Mouse (Mus musculus) liver, embryonic 16.5 days (tissue): ENCODE measurements around the gene Tmprss11c. TPM values are rescaled to one million over a fixed set of nuclear protein-coding genes. Genes with fewer than 3 reads are reported as not detected.
"Not testable (repeated sequence)": the region's sequence is repeated elsewhere in the genome, so short reads cannot be mapped to it uniquely, and the experiment has no call there.

Source experiments
- ATAC-seq: fragments of 200-750 bp; cut with Nextera tagmentation; 2 replicates; pipeline ENCODE4 v1.8.0; 2017; ENCODE audit warnings: low read depth, mild to moderate bottlenecking, moderate number of reproducible peaks, moderate library complexity
- H3K27ac ChIP-seq: fragments of 300-500 bp; sonication (generic); 2 replicates; pipeline ENCODE4 v1.5.1; 2014; ENCODE audit warnings: mild to moderate bottlenecking, low read length
- H3K27me3 ChIP-seq: fragments of 300-500 bp; sonication (generic); 2 replicates; pipeline ENCODE4 v1.6.1; 2014; ENCODE audit warnings: low read depth, low read length, mixed read lengths; ENCODE audit not compliant: control insufficient read depth, insufficient read depth
- H3K36me3 ChIP-seq: fragments of 300-500 bp; sonication (generic); 2 replicates; pipeline ENCODE4 v1.6.1; 2014; ENCODE audit warnings: mild to moderate bottlenecking; ENCODE audit not compliant: control insufficient read depth, insufficient read depth
- H3K4me1 ChIP-seq: fragments of 300-500 bp; sonication (generic); 2 replicates; pipeline ENCODE4 v1.6.1; 2014; ENCODE audit warnings: low read depth, low read length, mixed read lengths; ENCODE audit not compliant: control insufficient read depth
- H3K4me2 ChIP-seq: fragments of 300-500 bp; sonication (generic); 2 replicates; pipeline ENCODE4 v1.6.1; 2014; ENCODE audit warnings: low read depth, low read length, mixed read lengths
- H3K4me3 ChIP-seq: fragments of 300-500 bp; sonication (generic); 2 replicates; pipeline ENCODE4 v1.5.1; 2014; ENCODE audit warnings: low read depth, mild to moderate bottlenecking, low read length
- H3K9ac ChIP-seq: fragments of 300-500 bp; sonication (generic); 2 replicates; pipeline ENCODE4 v1.6.1; 2014; ENCODE audit warnings: low read depth, low read length
- H3K9me3 ChIP-seq: fragments of 300-500 bp; sonication (generic); replicated peaks from 2 replicates; pipeline ENCODE4 v1.6.1; 2016; ENCODE audit warnings: low read length; ENCODE audit not compliant: control insufficient read depth
- WGBS: fragments of 180-500 bp; shearing (Covaris S2); extraction: QIAGEN DNeasy Blood & Tissue Kit; methylation state at CpG from one replicate; pipeline ENCODE4 v1.1.7; 2014; ENCODE audit not compliant: insufficient replicate concordance; 5-methylcytosine and 5-hydroxymethylcytosine counted together
- polyA plus RNA-seq: library from polyadenylated mRNA; unstranded; fragments of >200 nt; fragmentation: Nextera tagmentation; extraction: Ambion mirVana; gene quantifications from 2 replicates; pipeline ENCODE4 v1.2.1, GENCODE M21; 2015

Tmprss11c gene
- not detected in 2 replicates for polyA plus RNA-seq

DNA sequence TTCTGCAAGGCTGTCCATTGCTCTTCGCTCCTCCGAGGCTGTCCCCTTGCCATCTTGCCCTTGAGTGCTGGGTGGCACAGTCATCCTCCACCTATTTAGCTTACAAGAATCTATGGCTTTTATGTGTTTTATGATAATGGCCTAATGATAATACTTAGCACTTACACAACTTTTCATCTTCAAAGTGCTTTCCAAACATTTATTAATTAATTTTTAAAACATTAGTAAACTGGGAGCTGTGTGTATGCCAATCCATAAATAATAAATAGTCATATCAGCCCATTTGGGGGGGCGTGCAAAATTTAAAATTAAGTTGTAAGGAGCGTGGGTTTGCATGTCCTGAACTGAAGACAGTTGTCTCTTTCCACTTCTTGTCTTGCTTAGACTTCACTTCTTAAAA is at the start of gene Tmprss11c:
Gene Tmprss11c, minus strand, starts transcription at position 101 of the 400 bp plus-strand sequence.
- Histone ChIP-seq H3K4me3 (no peak within 1 kb of the TSS), H3K27me3 (no peaks in the 10 kb centered on the region), H3K9me3 (no peaks in the 10 kb centered on the region), H3K27ac (no peak within 1 kb of the TSS), H3K36me3 (no peaks in the 10 kb centered on the region), H3K4me1 (no peaks in the 10 kb centered on the region), H3K4me2 (no peak within 1 kb of the TSS), H3K9ac (no peak within 1 kb of the TSS)
- ATAC-seq: no peak
- 60% methylated on average over 4 of the region's 4 CpGs for WGBS

DNA sequence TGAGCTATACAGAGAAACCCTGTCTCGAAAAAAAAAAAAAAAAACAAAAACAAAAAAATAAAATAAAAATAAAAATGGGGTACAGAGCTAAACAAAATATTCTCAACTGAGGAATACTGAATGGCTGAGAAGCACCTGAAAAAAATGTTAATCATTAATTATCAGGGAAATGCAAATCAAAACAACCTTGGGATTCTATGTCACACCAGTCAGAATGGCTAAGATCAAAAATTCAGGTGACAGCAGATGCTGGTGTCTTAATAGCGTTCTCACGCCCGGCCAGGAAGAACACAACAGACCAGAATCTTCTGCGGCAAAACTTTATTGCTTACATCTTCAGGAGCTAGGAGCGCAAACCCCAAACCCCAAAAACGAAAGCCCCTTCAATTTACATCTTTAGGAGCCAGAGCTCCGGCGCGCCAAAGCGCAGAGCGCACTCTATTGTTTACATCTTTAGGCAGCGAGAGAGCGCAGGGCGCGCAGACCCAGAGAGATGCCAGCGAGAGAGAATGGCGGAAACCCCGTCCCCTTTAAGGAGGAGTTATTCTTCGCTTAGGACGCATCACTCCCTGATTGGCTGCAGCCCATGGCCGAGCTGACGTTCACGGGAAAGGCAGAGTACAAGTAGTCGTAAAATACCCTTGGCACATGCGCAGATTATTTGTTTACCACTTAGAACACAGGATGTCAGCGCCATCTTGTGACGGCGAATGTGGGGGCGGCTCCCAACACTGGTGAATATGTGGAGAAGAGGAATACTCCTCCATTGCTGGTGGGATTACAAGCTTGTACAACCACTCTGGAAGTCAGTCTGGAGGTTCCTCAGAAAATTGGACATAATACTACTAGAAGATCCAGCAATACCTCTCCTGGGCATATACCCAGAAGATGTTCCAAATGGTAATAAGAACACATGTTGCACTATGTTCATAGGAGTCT is 29.2 kb upstream of the Tmprss11c start:
- not testable (repeated sequence) for H3K9ac ChIP-seq, H3K4me2 ChIP-seq, H3K9me3 ChIP-seq, H3K27me3 ChIP-seq, H3K27ac ChIP-seq, H3K4me1 ChIP-seq, H3K36me3 ChIP-seq, ATAC-seq, H3K4me3 ChIP-seq
- 46% methylated on average over 25 of the region's 30 CpGs for WGBS

DNA sequence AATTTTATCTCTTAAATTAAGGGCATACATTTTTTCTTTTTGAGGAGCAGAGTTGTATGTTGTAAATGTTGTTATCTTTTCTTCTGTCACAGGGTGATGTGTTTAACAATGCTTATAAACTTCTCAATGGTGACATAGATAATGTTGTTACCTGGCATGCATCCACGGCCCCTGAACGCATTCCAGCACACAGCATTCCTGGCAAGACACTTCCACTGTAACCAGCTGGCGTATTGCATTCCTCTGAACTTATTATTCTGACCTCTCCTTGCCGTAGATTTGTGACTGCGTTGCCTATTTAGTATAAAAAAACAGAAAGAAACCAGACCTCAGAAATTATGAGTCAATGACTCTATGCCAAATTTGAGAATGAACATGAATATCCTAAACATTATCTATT is 17.0 kb upstream of the Tmprss11c start:
- H3K4me2 ChIP-seq: no peak overlapping the region
- H3K36me3 ChIP-seq: no peaks in the 10 kb centered on the region
- no peaks in the 10 kb centered on the region for H3K27me3 ChIP-seq
- H3K27ac ChIP-seq: no peak overlapping the region
- H3K9me3 ChIP-seq: no peaks in the 10 kb centered on the region
- WGBS: 55% methylated on average over 5 of the region's 5 CpGs
- H3K4me3 ChIP-seq: no peak overlapping the region
- no peak overlapping the region for H3K9ac ChIP-seq
- no peaks in the 10 kb centered on the region for H3K4me1 ChIP-seq
- no peak for ATAC-seq

DNA sequence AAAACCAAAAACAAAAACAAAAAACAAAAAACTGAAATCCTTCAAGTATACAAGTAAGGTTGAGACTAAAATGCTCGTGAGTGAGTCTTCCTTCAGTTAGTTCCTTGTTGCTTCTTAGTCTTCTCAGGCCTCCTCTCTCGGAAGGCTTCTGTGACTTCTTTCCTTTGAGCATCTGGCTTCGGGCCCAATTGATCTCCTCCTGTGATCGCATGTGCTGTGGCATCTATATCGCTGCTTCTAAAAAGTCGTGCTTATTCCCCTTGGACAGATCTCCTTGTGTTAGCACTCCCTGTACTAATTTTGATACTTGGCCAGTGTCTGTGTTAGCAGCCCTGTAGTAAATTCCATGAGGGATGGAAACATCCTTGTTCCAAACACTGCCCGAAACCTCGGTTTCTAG is 14.8 kb upstream of the Tmprss11c start:
- Histone ChIP-seq H3K27me3 (no peaks in the 10 kb centered on the region), H3K27ac (no peak overlapping the region), H3K4me2 (no peak overlapping the region), H3K4me1 (no peaks in the 10 kb centered on the region), H3K4me3 (no peak overlapping the region), H3K36me3 (no peaks in the 10 kb centered on the region), H3K9ac (no peak overlapping the region), H3K9me3 (no peaks in the 10 kb centered on the region)
- 65% methylated on average over 8 of the region's 8 CpGs for WGBS
- no peak for ATAC-seq

DNA sequence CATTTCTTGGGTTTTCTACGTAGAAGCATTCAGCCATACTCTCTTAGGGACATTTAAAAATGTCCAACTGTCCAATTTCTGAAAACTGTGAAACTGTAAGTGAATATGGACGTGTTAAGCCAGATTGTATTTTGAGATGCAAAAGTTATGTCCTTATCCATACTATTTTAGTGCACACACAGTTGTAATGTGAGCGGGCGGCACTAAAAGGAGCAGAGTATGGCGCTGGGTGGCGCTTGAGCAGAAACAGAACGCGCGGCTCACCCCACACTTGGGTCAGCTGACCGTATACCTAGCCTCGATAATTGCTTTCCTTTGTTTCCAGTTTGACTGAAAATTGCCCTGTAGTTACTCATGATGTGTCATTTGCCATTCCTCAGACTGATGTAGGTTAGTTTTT is 42.5 kb downstream of the Tmprss11c start:
- Histone ChIP-seq H3K27me3 (no peaks in the 10 kb centered on the region), H3K36me3 (no peaks in the 10 kb centered on the region), H3K9ac (no peak overlapping the region), H3K9me3 (no peaks in the 10 kb centered on the region), H3K4me3 (no peak overlapping the region), H3K27ac (no peak overlapping the region), H3K4me2 (no peak overlapping the region), H3K4me1 (no peaks in the 10 kb centered on the region)
- ATAC-seq: no peak
- WGBS: 75% methylated on average over 11 of the region's 11 CpGs

DNA sequence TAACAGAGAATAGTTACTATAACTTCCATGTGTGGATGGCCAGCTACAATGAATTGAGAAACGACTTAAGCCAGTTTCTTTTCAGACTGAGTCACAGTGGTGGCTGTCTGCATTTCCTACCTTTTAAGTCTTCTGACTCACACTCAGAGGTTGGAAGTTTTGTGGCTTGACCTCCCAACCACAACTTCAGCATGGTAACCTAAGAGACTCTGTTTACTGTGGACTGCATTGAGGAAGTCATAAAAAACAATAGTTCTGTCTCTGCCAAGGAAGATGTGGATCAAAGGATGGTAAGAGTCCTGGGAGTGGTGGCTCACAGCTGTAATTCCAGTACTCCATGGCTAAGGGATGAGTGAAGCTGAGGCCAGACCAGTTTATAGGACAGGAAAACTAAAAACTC is 44.2 kb downstream of the Tmprss11c start:
- 5% methylated on average over 1 of the region's 1 CpGs for WGBS
- Histone ChIP-seq H3K4me2 (no peak overlapping the region), H3K9me3 (no peaks in the 10 kb centered on the region), H3K27me3 (no peaks in the 10 kb centered on the region), H3K4me1 (no peaks in the 10 kb centered on the region), H3K9ac (no peak overlapping the region), H3K36me3 (no peaks in the 10 kb centered on the region), H3K4me3 (no peak overlapping the region), H3K27ac (no peak overlapping the region)
- ATAC-seq: no peak

DNA sequence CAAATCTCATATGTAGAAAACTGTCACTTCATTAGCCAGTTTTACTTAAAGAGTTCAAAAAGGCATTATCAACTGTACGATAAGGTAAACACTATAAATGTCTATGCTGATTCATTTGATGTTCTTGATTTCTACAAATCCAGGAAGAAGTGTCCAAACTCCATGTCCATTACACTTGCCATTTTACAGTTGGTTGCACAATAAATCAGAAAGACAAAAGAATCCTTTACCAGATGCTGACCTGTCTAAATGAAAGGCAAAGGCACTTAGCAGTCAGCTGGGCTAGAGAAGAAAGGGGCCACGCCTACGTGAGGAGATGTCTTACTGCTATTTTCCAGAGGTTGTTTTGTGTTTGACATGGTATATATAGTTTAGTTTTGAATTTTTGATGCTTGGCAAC is 44.8 kb downstream of the Tmprss11c start:
- H3K4me1 ChIP-seq: no peaks in the 10 kb centered on the region
- no peaks in the 10 kb centered on the region for H3K36me3 ChIP-seq
- H3K9me3 ChIP-seq: no peaks in the 10 kb centered on the region
- H3K27ac ChIP-seq: no peak overlapping the region
- H3K4me2 ChIP-seq: no peak overlapping the region
- H3K4me3 ChIP-seq: no peak overlapping the region
- no peaks in the 10 kb centered on the region for H3K27me3 ChIP-seq
- 64% methylated on average over 3 of the region's 3 CpGs for WGBS
- no peak overlapping the region for H3K9ac ChIP-seq
- ATAC-seq: no peak

DNA sequence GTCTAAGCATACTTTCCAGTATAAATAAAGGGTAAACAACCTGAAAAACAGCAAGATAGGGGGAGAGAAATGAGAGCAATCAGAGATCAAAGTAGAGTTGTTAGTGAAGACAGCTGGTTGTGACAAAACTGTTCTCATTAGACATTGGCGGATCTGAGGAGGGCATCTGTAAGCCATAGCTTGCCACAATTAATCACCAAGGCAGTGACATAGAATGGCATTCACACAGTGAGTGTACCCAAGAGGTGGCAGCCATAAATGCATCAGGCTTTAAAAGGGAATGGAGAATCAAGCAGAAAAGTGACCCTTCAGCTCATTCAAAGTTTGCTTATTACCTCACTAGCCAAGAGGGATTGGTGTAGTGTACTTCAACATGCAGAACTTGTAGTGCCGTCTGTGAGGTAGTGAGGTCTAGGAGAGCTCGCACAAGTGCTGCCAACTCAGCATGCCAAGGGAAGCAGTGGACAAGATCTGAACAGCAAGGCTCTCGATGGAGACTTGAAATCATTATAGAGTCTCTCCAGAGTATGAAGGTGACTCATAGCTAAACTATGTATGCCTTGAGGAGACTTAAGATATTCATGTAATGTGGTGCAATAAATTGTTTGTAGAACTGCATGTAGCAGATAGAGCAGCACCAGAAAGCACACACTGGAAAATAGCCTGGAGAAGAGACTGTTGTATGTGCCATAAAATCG is 61.8 kb downstream of the Tmprss11c start:
- H3K27ac ChIP-seq: no peak overlapping the region
- no peak for ATAC-seq
- H3K4me1 ChIP-seq: no peaks in the 10 kb centered on the region
- 61% methylated on average over 5 of the region's 5 CpGs for WGBS
- no peaks in the 10 kb centered on the region for H3K9me3 ChIP-seq
- H3K4me2 ChIP-seq: no peak overlapping the region
- H3K9ac ChIP-seq: no peak overlapping the region
- H3K36me3 ChIP-seq: no peaks in the 10 kb centered on the region
- no peak overlapping the region for H3K4me3 ChIP-seq
- H3K27me3 ChIP-seq: no peaks in the 10 kb centered on the region

DNA sequence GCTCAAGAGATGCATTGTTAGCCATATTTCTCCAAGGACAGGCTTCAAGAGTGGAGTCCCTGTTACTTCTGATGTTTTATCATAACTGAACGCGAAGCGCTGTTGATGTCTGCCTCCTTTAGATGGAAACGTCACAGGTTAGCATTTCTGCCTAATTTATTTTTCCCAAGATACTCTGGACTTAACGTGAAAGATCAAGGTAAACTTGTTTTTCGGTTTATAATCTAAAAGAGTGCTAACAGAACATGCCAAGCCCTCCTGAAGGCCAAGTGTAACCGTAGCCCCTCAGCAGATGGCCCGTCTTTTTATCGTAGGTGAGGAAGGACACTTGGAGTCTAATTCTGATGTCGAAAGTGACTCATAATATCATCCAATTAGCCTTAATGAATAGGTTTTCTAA is 91.3 kb downstream of the Tmprss11c start, which contains the start of gene Gnrhr:
Gene Gnrhr, minus strand, starts transcription at position 101 of the 400 bp plus-strand sequence.
- ATAC-seq: no peak
- Histone ChIP-seq H3K36me3 (no peaks in the 10 kb centered on the region), H3K4me1 (no peaks in the 10 kb centered on the region), H3K4me3 (no peak within 1 kb of the TSS), H3K9ac (no peak within 1 kb of the TSS), H3K4me2 (no peak within 1 kb of the TSS), H3K27ac (no peak within 1 kb of the TSS), H3K9me3 (no peaks in the 10 kb centered on the region), H3K27me3 (no peaks in the 10 kb centered on the region)
- 74% methylated on average over 10 of the region's 10 CpGs for WGBS
